Mouse (Mus musculus): Measurements from ENCODE around the gene Fer. TPM values are rescaled to one million over a fixed set of nuclear protein-coding genes. Genes with fewer than 3 reads are reported as not detected.
"Not testable (repeated sequence)": the region's sequence is repeated elsewhere in the genome, so short reads cannot be mapped to it uniquely, and the experiment has no call there.

The Fer gene
- total RNA-seq (2014; fragmentation: Nextera tagmentation) (3.2 and 5.0 TPM in 2 replicates), total RNA-seq (2017) (8.9 and 13.4 TPM in 2 replicates)

DNA sequence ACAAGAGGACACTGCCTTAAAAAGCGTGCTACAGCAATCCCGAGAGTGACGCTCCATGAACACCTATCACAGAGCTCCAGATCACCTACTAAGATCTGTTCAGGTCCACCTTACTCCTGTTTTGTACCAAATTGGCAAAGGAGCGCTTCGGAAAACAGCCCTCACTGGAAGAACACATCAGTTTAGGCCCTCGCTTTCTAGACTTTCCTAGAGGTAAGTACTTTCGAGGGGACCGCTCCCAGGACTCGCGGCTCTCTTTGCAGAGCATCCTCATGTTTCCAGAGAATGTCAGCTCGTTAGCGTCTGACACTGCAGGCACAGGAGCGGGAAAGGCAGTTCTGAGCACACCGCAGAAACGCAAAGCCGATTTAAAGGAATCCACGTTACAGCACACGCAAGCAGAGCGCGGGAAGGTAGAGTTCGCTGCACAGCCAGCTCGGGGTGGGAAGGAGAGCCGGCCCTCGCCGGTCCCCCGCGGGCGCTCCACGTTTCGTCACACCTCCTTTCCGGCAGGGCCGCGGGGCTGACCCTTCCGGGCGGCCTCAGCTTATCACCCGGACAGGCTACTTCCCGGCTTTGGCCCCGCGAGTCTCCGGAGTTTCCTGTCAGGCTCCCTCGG, at the start of gene Fer:
TSS of gene Fer (plus strand) at position 51 of the 619 bp plus-strand sequence.
- ATAC-seq (replicated peaks; ENCODE audit: poor library complexity, severe bottlenecking) = no peak

DNA sequence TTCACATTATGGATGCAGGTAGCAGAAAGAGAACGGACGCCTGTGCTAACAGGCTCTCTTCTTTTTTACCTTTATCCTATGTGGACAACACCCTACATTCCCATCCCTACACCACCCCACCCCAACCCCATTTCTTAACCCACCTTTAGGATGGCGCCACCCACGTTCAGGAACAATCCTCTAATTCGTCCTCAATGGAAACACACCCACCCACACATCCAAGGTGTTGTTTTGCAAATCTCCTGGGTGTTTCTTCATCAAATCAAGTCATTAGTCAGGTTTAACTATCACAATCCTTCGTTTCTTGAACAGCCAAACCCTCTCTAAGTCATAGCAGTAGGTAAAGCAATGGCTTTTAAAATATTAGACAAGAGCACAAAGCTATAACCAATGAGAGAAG, 49.3 kb upstream of the Fer start:
- no peak for ATAC-seq (replicated peaks; ENCODE audit: poor library complexity, severe bottlenecking)

DNA sequence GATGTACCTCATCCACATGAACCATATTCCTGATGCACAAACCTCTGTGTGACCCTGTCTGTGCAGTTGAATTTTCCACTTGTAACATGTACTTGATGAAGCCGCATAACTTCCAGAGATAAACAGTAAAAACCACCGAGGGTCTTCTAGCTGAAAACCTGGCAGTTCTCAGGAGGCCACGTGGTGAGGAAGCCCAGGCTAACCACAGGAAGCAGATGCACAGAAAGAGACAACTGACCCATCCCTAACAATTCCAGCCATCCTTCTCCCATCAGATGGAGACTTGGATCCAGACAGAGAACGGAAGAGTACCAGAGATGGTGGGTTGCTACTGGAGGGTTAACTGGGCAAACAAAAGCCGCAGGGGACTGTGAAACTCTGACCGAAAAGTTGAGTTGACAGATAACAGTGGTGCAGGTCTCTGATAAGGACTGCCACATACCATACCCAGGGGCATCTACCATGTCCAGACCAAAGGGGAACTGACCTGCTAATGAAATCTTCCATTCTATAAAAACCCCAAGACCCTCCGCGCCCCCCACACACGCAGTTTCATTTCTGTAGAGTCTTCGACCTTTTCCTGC, 44.3 kb upstream of the Fer start:
- ATAC-seq (replicated peaks; ENCODE audit: poor library complexity, severe bottlenecking) = peak; percentile 64

DNA sequence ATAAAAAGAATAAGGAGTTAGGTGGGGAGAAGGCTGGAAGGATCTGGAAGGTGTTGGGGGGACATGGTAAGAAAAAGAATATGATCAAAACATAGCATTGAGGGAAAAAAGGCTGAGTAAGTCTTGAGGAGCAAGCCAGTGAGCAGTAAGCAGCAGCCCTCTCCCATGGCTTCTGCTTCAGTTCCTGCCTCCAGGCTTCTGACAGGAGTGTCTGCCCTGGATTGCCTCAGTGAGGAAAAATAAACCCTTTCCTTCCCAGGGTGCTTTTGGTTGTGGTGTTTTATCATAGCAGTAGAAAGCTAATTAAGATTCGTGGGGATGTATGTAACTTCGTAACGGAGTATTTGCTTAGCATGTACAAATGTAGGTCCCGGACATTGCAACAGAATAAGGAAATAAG, 38.7 kb upstream of the Fer start:
- ATAC-seq (replicated peaks; ENCODE audit: poor library complexity, severe bottlenecking) = no peak

DNA sequence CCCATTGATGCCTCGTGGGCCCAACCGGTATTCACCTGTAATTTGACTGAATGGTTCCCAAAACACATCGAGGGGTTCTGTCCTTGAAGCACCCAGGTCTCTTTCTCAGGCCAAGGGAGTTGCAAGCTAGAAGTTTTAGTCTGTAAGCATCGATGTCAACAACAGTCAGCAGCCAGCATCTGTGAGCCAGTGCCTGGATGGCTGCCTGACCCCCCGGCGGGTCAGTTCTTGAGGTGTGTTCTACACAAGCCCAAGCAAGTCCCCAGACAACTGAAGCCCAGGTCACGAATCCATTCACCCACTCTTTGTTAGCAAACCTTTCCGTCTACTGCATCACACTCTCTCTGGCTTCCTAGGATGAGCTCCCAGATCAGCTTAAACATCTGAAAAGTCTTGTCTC, 36.7 kb upstream of the Fer start:
- no peak for ATAC-seq (replicated peaks; ENCODE audit: poor library complexity, severe bottlenecking)

DNA sequence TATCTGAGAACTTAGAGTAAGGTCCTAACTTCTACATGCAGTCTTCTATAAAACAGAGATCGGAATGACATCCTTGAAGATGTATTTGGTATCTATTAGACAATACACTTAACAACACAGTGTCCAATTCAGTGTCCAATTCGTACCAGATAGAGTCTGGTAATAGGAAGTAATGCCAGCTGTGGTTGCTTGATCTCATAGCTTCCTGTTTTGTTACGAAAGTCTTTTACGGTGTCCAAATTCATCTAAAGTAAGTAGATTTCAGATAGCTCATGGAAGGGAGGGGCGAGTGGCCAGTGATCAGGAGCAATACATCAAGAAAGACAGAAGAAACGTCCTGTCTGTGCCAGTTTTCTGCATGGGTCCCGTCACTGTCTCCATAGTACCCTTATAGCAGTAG, 36.1 kb upstream of the Fer start:
- peak; percentile 98 for ATAC-seq (replicated peaks; ENCODE audit: poor library complexity, severe bottlenecking)

DNA sequence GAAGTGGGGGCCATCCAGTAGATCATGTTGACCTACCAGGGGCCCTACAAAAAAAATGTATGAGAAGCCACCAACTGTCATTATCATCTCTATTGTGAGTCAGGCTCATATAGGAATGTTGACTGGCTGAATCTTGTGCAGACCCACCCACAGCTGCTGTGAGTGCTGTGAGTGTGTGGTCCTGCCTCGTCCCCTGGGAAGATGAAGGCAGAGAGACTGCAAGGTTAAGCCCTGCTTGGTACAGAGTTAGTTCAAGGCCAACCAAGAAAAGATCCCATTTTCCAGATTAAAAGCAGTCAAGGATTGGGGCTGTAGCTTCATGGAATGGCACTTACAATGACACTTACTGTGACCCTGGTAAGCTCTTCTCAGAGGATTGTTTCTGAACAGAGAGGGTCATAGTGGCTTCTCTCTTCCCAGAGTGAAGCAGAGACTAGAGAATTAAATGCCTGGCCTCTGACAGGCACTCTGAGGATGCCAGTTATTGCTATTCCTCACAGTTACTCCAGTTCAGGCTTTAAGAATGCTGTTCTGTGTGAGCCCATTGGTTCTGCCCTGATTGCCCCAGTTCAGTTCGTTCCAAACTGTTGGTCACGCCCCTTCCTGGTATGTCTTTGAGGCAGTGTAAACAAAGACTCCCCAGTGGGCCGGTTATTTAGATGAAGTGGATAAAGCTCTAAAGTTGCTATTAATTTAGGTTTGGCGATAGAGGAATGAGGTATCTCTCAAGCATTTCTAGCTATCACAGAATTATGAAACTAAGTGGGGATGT, 34.1 kb upstream of the Fer start:
- no peak for ATAC-seq (replicated peaks; ENCODE audit: poor library complexity, severe bottlenecking)

DNA sequence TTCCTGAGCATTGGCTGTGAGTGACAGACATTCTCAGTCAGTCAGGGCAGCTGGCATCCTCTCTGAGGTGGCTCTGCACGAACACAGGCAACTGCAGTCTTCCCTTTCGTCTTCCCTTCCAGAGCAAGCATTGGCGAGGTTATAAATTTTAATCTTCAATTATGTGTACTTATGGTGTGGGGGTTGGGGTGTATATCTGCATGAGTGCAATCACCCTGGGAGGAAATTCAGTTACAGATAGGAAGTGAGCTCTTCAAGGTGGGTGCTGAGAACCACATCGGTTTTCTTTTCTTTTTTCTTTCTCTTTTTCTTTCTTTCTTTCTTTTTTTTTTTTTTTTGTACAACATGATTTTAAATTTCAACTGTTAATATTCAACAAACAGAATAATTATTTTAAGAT, 31.3 kb upstream of the Fer start:
- ATAC-seq (replicated peaks; ENCODE audit: poor library complexity, severe bottlenecking) = no peak

DNA sequence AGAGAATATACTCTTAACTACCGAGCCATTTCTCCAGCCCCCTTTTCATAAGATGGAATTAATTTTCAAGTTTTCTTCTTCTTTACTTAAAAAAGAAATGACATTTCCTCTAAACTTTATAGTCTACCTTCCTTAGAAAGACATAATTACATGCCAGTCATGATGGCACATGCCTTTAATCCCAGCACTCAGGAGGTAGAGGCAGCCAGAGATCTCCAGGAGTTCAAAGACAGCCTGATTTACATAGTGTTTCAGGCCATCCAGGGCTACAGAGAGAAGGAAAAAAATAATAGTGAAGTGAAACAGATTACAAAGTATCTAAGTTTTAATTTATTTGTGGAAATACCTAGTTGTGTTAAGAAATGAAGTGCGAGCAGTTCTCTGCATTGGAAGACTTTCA, 26.6 kb upstream of the Fer start:
- no peak for ATAC-seq (replicated peaks; ENCODE audit: poor library complexity, severe bottlenecking)

DNA sequence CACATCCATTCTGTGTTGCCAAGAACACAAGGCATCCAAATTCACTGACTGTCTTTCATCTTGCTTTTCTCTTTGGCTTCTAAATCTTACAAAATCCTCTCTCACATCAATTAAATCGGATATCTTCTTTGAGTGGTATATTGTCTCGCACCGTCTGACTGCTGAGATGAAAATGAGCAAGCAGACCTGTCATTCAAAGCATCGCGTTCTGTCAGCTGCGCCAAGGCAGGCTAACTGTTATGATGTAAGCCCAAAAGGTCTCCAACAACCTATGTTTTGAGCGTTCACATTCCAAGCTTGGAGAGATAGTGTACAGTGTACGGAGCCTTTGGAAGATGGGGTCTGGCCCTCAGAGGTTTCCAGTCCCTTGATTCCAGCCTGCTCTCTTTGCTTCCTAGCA, 26.2 kb upstream of the Fer start:
- ATAC-seq (replicated peaks; ENCODE audit: poor library complexity, severe bottlenecking) = no peak

DNA sequence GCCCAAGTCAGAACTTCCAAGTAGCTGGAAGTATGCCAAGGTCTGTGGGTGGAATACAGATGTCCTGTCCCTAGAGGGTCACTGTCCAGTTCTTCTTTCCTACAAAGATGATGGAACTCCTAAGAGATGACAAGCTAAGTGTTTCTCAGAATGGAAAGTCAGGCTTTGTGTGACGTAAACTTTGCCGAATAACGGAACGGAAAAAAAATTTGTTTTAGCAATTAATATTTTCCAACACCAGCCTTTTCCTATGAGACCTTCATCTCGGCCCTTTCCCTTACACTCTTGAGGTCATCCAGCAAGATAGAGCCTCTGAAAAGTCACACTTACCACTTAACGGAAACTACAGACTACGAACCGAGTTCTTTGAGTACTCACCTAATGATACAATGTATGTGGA, 24.7 kb upstream of the Fer start:
- ATAC-seq (replicated peaks; ENCODE audit: poor library complexity, severe bottlenecking) = no peak

DNA sequence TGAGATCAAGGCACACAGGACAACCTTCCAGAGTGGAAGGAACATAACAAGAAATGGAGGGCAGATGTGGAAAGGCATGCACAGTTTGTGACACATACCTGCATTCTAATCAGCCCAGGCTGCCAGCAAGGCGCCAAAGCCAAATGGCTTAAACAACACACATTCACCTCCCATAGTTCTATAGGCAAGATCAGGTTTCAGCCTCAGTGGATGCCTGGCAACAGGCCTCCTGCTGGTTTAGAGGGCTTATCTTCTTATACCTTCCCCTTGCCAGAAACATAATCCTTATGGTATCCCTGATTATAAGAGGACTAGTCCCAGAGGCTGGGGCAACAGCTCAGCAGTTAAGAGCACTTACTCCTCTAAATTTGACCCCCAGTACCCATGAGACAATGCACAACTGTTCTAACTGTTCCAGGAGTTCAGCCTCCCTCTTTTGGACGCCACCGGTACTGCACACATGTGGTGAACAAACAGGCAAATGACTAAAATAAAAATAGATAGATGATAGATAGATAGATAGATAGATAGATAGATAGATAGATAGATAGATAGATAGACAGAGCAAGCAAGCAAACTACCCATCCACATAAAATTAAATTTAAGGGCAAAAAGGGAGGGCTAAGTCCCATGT, 23.1 kb upstream of the Fer start:
- ATAC-seq (replicated peaks; ENCODE audit: poor library complexity, severe bottlenecking) = peak; percentile 42; the same call in 1 of the 2 replicates

DNA sequence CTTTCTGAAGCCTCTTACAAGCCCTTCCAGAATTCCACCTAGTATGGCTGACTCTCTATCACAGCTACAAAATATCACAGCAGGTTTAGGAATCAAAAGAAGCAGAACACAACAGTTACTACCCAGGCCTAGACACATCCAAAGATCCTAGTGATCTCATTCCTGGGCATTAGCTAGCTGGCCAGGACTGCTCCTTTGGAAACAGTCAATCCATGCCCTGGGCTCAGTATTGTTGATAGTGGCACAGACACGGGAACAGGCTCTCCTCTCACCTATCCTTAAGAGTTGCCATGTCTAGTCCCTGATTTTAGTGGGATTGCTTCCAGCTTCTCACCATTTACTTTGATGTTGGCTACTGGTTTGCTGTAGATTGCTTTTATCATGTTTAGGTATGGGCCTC, 20.6 kb upstream of the Fer start:
- no peak for ATAC-seq (replicated peaks; ENCODE audit: poor library complexity, severe bottlenecking)

DNA sequence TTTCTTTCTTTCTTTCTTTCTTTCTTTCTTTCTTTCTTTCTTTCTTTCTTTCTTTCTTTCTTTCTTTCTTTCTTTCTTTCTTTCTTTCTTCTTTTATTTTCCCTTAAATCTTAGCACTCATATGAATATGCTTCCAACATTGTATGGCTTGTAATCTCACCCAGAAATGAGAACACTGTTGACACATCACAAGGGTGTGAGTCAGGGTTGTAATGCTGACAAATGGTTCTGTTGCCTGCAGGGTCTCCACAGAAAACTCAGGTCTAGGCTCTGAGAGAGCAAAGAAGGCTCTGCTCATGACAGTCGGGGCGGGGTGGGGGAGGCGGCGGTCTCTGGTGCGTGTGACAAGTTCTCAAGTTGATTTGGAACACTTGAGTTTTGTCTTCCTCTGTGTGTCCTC, 17.9 kb upstream of the Fer start:
- no peak for ATAC-seq (replicated peaks; ENCODE audit: poor library complexity, severe bottlenecking)

DNA sequence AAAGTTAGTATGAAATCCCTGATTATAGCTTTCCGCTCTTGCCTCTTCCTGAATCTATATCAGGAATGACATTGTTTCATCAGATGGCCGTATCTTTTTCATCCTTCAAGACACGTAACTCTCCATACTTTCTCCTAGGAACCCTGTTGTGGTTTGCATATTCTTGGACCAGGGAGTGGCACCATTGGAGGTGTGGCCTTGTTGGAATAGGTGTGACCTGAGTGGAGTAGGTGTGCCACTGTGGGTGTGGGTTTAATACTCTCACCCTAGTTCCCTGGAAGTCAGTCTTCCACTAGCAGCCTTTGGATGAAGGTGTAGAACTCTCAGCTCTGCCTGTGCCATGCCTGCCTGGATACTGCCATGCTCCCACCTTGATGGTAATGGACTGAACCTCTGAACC, 17.1 kb upstream of the Fer start:
- ATAC-seq (replicated peaks; ENCODE audit: poor library complexity, severe bottlenecking) = not testable (repeated sequence)

DNA sequence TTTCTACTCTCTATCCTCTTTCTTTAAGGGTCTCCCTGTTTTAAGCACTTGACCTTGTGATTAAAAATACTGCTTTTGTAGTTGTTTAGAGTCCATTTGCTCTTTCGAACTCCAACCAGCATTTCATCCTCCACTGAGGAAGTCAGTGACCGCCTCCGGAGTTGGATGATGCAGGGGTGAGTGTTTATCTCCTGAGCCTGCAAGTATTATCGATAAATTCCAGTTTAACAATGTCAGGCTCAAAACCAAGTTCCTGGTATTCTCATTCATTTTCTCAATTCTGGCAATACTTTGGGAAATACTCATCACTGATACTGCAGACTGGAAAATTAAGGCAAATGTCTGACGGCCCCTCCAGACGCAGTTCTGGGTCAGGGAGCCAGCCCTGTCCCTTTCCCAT, 13.7 kb upstream of the Fer start:
- no peak for ATAC-seq (replicated peaks; ENCODE audit: poor library complexity, severe bottlenecking)

DNA sequence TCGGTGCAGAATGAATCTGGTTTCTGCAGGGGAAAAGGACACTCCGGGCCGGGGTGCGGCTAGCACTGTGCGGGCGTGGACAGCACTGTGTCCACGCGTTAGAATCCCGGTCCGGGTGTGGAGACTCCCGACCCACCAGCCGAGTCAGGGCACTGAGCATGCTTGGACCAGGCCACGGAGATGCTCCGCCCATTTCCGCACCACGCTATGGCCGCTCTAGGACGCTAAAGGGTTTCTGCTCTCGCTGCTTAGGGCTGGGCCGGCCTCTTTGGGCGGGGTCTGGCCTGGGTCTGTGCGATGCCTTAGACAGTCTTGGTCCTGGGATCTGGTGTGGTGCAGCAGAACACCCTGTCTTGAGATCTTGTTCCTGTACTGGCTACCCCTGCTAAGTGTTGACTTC, 13.3 kb upstream of the Fer start:
- peak; percentile 86 for ATAC-seq (replicated peaks; ENCODE audit: poor library complexity, severe bottlenecking)

DNA sequence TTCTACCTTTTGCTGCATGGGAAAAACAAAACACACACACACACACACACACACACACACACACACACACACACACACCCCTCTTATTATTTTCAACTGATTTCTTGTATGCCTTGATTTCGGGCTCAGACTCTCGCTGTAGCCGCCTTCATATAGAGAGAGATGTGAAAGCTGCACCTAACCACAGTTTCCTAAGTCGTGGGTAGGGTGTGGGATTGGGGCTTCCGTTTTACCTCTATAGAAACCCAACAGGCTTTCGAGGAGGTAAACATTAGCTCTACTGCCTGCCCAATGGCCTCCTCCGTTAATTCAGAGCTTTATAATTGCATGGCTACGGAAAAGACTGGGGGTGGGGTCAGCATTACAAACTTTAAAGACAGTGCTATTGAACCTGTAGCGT, 12.8 kb upstream of the Fer start:
- peak; percentile 89 for ATAC-seq (replicated peaks; ENCODE audit: poor library complexity, severe bottlenecking)

DNA sequence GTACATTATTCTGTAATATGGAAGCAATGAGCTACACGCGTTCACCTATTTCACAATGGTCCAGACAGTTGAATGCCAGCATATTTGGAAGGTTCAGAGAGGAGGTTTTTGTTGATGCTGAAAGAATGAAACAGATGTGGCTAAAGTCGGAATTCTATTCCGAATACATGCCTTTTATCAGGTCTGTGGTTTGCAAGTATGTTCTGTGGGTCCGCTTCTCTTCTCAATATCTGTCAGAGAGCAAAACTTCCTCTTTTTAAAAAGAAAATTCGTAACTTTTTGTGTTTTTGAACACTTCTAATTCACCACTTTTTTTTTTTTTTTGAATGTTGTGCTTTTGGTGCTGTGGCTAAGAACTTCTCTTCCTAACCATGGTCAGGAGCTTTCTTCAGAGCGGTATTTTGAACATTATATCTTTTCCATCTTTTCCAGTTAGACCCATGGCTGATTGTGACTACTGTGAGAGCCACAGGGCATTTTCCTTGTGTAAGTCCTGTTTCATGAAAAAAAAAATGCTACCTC, 5.8 kb upstream of the Fer start:
- peak; percentile 69 for ATAC-seq (replicated peaks; ENCODE audit: poor library complexity, severe bottlenecking)

DNA sequence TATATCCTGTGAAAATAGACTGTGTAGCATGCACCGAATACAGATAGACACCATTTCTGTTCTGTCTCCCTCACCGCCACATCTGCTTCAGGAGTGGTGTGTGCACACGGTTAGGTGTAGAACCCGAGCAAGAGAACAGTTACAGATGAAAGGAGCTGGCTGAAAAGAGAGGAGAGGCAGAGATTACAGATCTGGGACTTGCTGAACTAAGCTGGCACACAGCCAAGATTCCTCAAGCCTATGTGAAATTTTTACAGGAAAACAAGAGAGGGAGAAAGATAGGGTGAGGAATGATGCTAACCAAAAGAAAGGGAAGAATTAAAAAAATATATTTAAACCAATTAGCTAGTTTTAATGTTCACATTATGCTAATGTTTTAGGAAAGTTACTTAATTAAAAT, 1.9 kb upstream of the Fer start:
- ATAC-seq (replicated peaks; ENCODE audit: poor library complexity, severe bottlenecking) = no peak

DNA sequence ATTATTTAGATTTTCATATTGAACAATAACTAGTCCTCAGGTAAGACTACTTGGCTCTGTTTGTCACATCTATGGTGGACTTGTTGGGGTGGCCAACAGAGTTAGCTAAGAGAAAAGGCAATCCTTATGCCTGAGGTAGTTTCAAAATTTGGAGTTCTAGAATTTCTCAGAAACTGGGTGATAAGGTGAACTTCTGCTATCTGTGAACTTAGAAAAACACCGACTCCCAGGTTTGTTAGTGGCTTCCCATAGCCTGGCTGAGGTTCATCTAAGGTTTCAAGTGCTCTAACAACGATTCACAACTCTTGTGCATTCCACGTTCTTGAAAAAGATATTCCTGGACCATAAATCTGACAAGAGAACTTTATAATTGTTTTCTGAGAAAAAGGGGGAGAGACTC, 463 bp upstream of the Fer start:
- no peak for ATAC-seq (replicated peaks; ENCODE audit: poor library complexity, severe bottlenecking)

Data from granulocyte monocyte progenitor cell, adult 5-6 weeks (primary cell).